Mouse (Mus musculus) forelimb bud, embryonic 11.5 days (tissue): ENCODE measurements around the gene Gba.
"Not testable (repeated sequence)": the region's sequence is repeated elsewhere in the genome, so short reads cannot be mapped to it uniquely, and the experiment has no call there.

Experiments used
- DNase-seq: peaks from one replicate; pipeline ENCODE4 v3.0.0-alpha.2; 2012; ENCODE audit warnings: low read depth, low spot score

Gba gene

GRCm38 (mm10) chr3:89202253-89203141 lies at the start of gene Gba:
TSS of gene Gba (plus strand) at chr3:89202928.
- DNase-seq: peak; percentile 89

- no peak for DNase-seq
Observed at GRCm38 (mm10) chr3:89156951-89157350, 45.8 kb upstream of the Gba start.

GRCm38 (mm10) chr3:89158651-89159050 lies 44.1 kb upstream of the Gba start:
- DNase-seq: no peak

GRCm38 (mm10) chr3:89159211-89159610 lies 43.5 kb upstream of the Gba start:
- DNase-seq: peak; percentile 68

- DNase-seq: peak; percentile 67
Observed at GRCm38 (mm10) chr3:89159616-89160344, 42.9 kb upstream of the Gba start, which contains the start of gene Hcn3. TSS of gene Hcn3 (minus strand) at chr3:89160196.

GRCm38 (mm10) chr3:89161207-89161606 lies 41.5 kb upstream of the Gba start:
- DNase-seq: not testable (repeated sequence)

GRCm38 (mm10) chr3:89161786-89162185 lies 40.9 kb upstream of the Gba start:
- no peak for DNase-seq

- DNase-seq: no peak
Observed at GRCm38 (mm10) chr3:89163123-89163522, 39.6 kb upstream of the Gba start.

GRCm38 (mm10) chr3:89163643-89164245 lies 39.0 kb upstream of the Gba start:
- DNase-seq: no peak

GRCm38 (mm10) chr3:89164506-89165267 lies 38.0 kb upstream of the Gba start, which contains the start of gene Clk2:
TSS of gene Clk2 (plus strand) at chr3:89164795.
- peak; percentile 91 for DNase-seq

- no peak for DNase-seq
Observed at GRCm38 (mm10) chr3:89165268-89165870, 37.4 kb upstream of the Gba start.

GRCm38 (mm10) chr3:89166945-89167344 lies 35.8 kb upstream of the Gba start:
- DNase-seq: no peak

- DNase-seq: no peak
Observed at GRCm38 (mm10) chr3:89174844-89175243, 27.9 kb upstream of the Gba start.

GRCm38 (mm10) chr3:89175544-89175943 lies 27.2 kb upstream of the Gba start:
- no peak for DNase-seq

- no peak for DNase-seq
Observed at GRCm38 (mm10) chr3:89176421-89176820, 26.3 kb upstream of the Gba start.

GRCm38 (mm10) chr3:89177242-89178106 lies 25.3 kb upstream of the Gba start, which contains the start of gene Scamp3:
TSS of gene Scamp3 (plus strand) at chr3:89177473.
- DNase-seq: peak; percentile 97

GRCm38 (mm10) chr3:89178107-89178385 lies 24.7 kb upstream of the Gba start:
- no peak for DNase-seq

GRCm38 (mm10) chr3:89179056-89179455 lies 23.7 kb upstream of the Gba start:
- no peak for DNase-seq

GRCm38 (mm10) chr3:89181749-89182500 lies 20.8 kb upstream of the Gba start:
- no peak for DNase-seq
